Mouse (Mus musculus): Measurements from ENCODE around the gene Pidd1. TPM values are rescaled to one million over a fixed set of nuclear protein-coding genes. Genes with fewer than 3 reads are reported as not detected.

Pidd1 gene
- polyA plus RNA-seq, 1 experiment, result 1.9 TPM

DNA sequence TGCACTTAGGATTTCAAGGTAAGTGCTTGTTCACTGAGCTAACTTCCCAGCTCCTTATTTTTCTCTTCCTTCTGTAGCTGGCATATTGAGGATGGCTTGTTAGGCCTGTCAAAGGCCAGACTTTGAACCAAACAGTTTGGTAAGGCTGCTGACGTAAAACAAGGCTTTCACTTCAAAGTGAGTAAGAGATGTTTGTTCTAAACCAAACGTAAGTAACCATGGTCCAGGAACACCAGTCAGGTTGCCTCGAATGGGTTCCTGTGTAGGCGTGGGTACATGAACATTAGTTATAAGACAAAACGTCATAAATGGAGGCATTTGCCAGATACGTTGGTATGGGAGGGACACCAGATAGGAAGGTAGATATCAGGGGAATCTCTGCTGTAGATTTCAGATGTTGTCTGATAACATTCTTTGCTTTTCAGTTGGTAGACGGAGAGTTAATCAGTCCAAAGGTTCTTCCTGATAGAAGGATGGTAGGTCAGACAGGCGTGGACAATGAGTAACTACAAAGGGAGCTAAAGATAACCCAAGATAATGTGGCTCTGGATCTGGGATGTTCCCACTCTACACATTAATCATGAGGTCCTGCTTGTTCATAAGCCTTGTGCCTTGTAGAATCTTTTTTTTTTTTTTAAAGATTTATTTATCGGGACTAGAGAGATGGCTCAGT is 23.7 kb downstream of the Pidd1 start:
- no peak overlapping the region for H3K4me3 ChIP-seq
- H3K27me3 ChIP-seq (ENCODE audit: control insufficient read depth, insufficient read depth, insufficient read length), result no peaks in the 10 kb centered on the region
- H3K4me2 ChIP-seq (ENCODE audit: low read depth), result no peak overlapping the region

DNA sequence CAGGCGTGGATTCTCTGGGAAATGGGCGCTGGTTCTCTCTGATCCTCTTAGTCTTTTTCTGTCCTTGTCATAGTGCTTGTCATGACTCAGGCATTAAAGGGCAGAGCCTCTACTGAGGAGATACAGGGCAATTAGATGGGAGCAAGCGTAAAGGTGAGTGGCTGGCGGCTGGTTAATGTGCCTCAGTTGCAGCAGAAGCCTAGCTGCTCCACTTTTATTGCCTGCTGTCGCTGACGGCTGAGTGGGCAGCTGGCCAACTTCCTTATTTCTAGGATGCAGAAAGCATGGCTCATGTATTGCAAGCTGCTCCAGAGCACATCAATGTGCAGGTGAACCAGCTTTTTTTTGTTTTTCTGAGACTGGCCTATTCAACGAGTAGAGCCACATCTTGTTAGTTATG is 24.9 kb downstream of the Pidd1 start:
- Histone ChIP-seq H3K36me3 (ENCODE audit: control insufficient read depth, insufficient read depth) (no peaks in the 10 kb centered on the region), H3K4me3 (no peak overlapping the region), H3K79me2 (ENCODE audit: control insufficient read depth, insufficient read depth) (no peaks in the 10 kb centered on the region), H3K27me3 (ENCODE audit: control insufficient read depth, insufficient read depth, insufficient read length) (no peaks in the 10 kb centered on the region), H3K4me2 (ENCODE audit: low read depth) (no peak overlapping the region), H3ac (ENCODE audit: control insufficient read depth, insufficient read length) (no peak overlapping the region)
- no peak for TF ChIP-seq USF1 (IDR thresholded peaks at IDR 0.05; ENCODE audit: low read depth)
- no peak for TF ChIP-seq POLR2A (IDR thresholded peaks at IDR 0.05; ENCODE audit: insufficient read length, low read depth)
- TF ChIP-seq TCF12 (IDR thresholded peaks at IDR 0.05; ENCODE audit: insufficient read depth, poor library complexity, severe bottlenecking), result no peak
- no peak for TF ChIP-seq POLR2AphosphoS2 (IDR thresholded peaks at IDR 0.05; ENCODE audit: insufficient read length, low read depth)
- no peak for TF ChIP-seq MYOG (IDR thresholded peaks at IDR 0.05; ENCODE audit: control insufficient read depth in 1 of 3, insufficient read depth in 1 of 3, insufficient read length in 2 of 3, low read depth in 2 of 3)
- TF ChIP-seq SRF (IDR thresholded peaks at IDR 0.05; ENCODE audit: control insufficient read depth, insufficient read length, low read depth), result no peak
- no peak for TF ChIP-seq REST (IDR thresholded peaks at IDR 0.05; ENCODE audit: insufficient read depth, insufficient read length)
- no peak for TF ChIP-seq MYOD1 (IDR thresholded peaks at IDR 0.05; ENCODE audit: control insufficient read depth in 1 of 3, insufficient read length in 2 of 3, low read depth in 2 of 3)
- TF ChIP-seq MAX (IDR thresholded peaks at IDR 0.05; ENCODE audit: low read depth), result no peak

More for the DNA sequence above, 23.7 kb downstream of the Pidd1 start:
- no peak for TF ChIP-seq POLR2AphosphoS2 (IDR thresholded peaks at IDR 0.05; ENCODE audit: insufficient read length, low read depth)
- TF ChIP-seq MAX (IDR thresholded peaks at IDR 0.05; ENCODE audit: low read depth), result no peak
- TF ChIP-seq REST (IDR thresholded peaks at IDR 0.05; ENCODE audit: insufficient read depth, insufficient read length), result no peak
- TF ChIP-seq E2F4 (IDR thresholded peaks at IDR 0.05; ENCODE audit: insufficient read depth), result no peak
- no peak for TF ChIP-seq POLR2A (IDR thresholded peaks at IDR 0.05; ENCODE audit: insufficient read length, low read depth)
- TF ChIP-seq MYOD1 (IDR thresholded peaks at IDR 0.05; ENCODE audit: control insufficient read depth in 1 of 3, insufficient read length in 2 of 3, low read depth in 2 of 3), result no peak
- no peak for TF ChIP-seq MYOG (IDR thresholded peaks at IDR 0.05; ENCODE audit: control insufficient read depth in 1 of 3, insufficient read depth in 1 of 3, insufficient read length in 2 of 3, low read depth in 2 of 3)
- no peak for TF ChIP-seq USF1 (IDR thresholded peaks at IDR 0.05; ENCODE audit: low read depth)
- no peak for TF ChIP-seq TCF3 (IDR thresholded peaks at IDR 0.05; ENCODE audit: insufficient read length, low read depth)
- no peak for TF ChIP-seq SRF (IDR thresholded peaks at IDR 0.05; ENCODE audit: control insufficient read depth, insufficient read length, low read depth)
- no peaks in the 10 kb centered on the region for H3K79me2 ChIP-seq (ENCODE audit: control insufficient read depth, insufficient read depth)
- H3K36me3 ChIP-seq (ENCODE audit: control insufficient read depth, insufficient read depth), result no peaks in the 10 kb centered on the region
- no peak overlapping the region for H3ac ChIP-seq (ENCODE audit: control insufficient read depth, insufficient read length)

DNA sequence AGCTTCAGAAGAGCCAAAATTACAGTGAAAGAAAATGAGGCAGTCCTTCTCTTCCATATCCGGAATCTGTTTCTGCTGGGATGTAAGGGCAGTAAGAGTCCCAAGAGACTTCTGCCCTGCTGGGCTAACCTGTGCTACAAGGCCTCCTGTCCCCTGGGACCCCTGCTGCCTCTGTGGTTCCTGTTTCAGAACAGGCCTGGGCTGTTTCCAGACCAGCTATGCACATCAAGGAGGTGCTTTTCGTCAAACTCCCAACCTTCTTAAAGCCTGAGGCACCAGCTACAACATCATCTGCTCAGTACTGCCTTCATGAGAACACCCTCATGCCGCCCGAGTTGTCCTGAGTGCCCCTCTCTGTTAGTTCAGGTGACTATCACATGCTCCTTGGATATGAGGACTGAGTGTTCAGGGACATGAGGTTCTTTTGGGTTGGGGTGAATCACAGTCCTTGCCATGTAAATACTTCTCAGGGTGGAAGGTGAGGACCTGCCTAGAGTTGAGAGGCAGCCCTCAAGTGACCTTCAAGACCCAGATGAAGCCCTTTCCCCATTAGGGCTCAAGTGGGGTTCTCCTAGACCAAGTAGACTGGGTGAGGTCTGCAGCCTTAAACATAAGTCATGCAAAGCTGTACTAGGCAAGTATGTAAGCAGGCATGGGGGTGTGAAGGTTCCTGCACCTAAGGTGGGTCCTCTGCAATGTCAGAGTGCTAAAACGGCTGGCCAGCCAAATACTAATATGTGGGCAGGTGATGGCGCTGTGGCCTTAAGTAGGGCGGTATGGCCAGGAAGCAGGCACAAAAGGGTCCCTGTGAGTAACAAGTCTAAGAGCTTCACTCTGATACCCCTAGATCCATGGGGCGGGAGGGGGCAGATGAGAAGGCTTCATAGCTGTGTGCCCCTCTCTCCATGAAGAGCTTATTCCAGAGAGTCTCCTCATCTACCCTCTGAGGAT is 25.8 kb downstream of the Pidd1 start:
- Histone ChIP-seq H3ac (ENCODE audit: control insufficient read depth, insufficient read length) (no peak overlapping the region), H3K4me2 (ENCODE audit: low read depth) (no peak overlapping the region), H3K27me3 (ENCODE audit: control insufficient read depth, insufficient read depth, insufficient read length) (no peaks in the 10 kb centered on the region), H3K79me2 (ENCODE audit: control insufficient read depth, insufficient read depth) (no peaks in the 10 kb centered on the region), H3K4me3 (no peak overlapping the region), H3K36me3 (ENCODE audit: control insufficient read depth, insufficient read depth) (no peaks in the 10 kb centered on the region)
- TF ChIP-seq REST (IDR thresholded peaks at IDR 0.05; ENCODE audit: insufficient read depth, insufficient read length), result no peak
- no peak for TF ChIP-seq MYOD1 (IDR thresholded peaks at IDR 0.05; ENCODE audit: control insufficient read depth in 1 of 3, insufficient read length in 2 of 3, low read depth in 2 of 3)
- no peak for TF ChIP-seq CEBPB (IDR thresholded peaks at IDR 0.05; ENCODE audit: insufficient read depth, poor library complexity, severe bottlenecking)
- TF ChIP-seq E2F4 (IDR thresholded peaks at IDR 0.05; ENCODE audit: insufficient read depth), result no peak
- no peak for TF ChIP-seq MYOG (IDR thresholded peaks at IDR 0.05; ENCODE audit: control insufficient read depth in 1 of 3, insufficient read depth in 1 of 3, insufficient read length in 2 of 3, low read depth in 2 of 3)
- no peak for TF ChIP-seq POLR2AphosphoS2 (IDR thresholded peaks at IDR 0.05; ENCODE audit: insufficient read length, low read depth)
- no peak for TF ChIP-seq TCF12 (IDR thresholded peaks at IDR 0.05; ENCODE audit: insufficient read depth, poor library complexity, severe bottlenecking)
- no peak for TF ChIP-seq MAX (IDR thresholded peaks at IDR 0.05; ENCODE audit: low read depth)
- no peak for TF ChIP-seq USF1 (IDR thresholded peaks at IDR 0.05; ENCODE audit: low read depth)
- no peak for TF ChIP-seq POLR2A (IDR thresholded peaks at IDR 0.05; ENCODE audit: insufficient read length, low read depth)
- TF ChIP-seq TCF3 (IDR thresholded peaks at IDR 0.05; ENCODE audit: insufficient read length, low read depth), result no peak
- no peak for TF ChIP-seq SRF (IDR thresholded peaks at IDR 0.05; ENCODE audit: control insufficient read depth, insufficient read length, low read depth)

DNA sequence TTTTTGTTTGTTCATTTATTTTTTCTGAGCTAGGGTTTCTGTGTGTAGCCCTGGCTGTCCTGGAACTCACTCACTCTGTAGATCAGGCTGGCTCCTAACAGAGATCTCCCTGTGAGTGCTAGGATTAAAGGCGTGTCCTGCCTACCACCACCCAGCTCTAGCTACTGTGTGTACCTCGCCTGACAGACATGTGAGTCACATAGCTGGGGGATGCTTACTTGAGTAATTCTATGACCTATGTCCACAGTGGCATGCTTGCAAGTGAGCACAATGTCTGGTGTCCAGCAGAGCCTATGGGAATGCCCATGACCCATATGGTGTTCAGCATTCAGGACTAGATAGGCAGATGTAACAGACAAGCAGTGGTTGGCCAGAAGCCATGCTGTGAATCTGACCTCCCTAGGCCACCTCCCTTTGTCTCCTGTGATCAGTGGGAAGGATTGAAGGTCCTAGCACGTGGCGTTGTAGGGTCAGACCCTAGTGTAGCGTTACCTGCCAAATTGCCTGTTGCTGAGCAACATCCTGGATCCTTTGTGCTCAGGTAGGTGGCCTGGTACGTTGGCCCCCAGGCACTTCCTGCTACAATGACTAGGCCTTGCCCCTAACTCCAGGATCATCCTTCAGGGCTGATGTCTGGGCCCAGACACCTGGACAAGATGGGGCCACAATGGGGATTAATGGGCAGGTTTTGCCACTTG is 27.5 kb downstream of the Pidd1 start:
- no peaks in the 10 kb centered on the region for H3K27me3 ChIP-seq (ENCODE audit: control insufficient read depth, insufficient read depth, insufficient read length)
- no peak overlapping the region for H3ac ChIP-seq (ENCODE audit: control insufficient read depth, insufficient read length)
- H3K36me3 ChIP-seq (ENCODE audit: control insufficient read depth, insufficient read depth), result no peaks in the 10 kb centered on the region
- no peak overlapping the region for H3K4me3 ChIP-seq
- H3K4me2 ChIP-seq (ENCODE audit: low read depth), result no peak overlapping the region
- TF ChIP-seq E2F4 (IDR thresholded peaks at IDR 0.05; ENCODE audit: insufficient read depth), result no peak
- TF ChIP-seq USF1 (IDR thresholded peaks at IDR 0.05; ENCODE audit: low read depth), result no peak
- no peak for TF ChIP-seq POLR2AphosphoS2 (IDR thresholded peaks at IDR 0.05; ENCODE audit: insufficient read length, low read depth)
- no peak for TF ChIP-seq CEBPB (IDR thresholded peaks at IDR 0.05; ENCODE audit: insufficient read depth, poor library complexity, severe bottlenecking)
- no peak for TF ChIP-seq SRF (IDR thresholded peaks at IDR 0.05; ENCODE audit: control insufficient read depth, insufficient read length, low read depth)
- TF ChIP-seq MYOD1 (IDR thresholded peaks at IDR 0.05; ENCODE audit: control insufficient read depth in 1 of 3, insufficient read length in 2 of 3, low read depth in 2 of 3), result no peak
- no peak for TF ChIP-seq POLR2A (IDR thresholded peaks at IDR 0.05; ENCODE audit: insufficient read length, low read depth)
- TF ChIP-seq MAX (IDR thresholded peaks at IDR 0.05; ENCODE audit: low read depth), result no peak
- no peak for TF ChIP-seq TCF12 (IDR thresholded peaks at IDR 0.05; ENCODE audit: insufficient read depth, poor library complexity, severe bottlenecking)
- TF ChIP-seq TCF3 (IDR thresholded peaks at IDR 0.05; ENCODE audit: insufficient read length, low read depth), result no peak
- TF ChIP-seq MYOG (IDR thresholded peaks at IDR 0.05; ENCODE audit: control insufficient read depth in 1 of 3, insufficient read depth in 1 of 3, insufficient read length in 2 of 3, low read depth in 2 of 3), result no peak
- TF ChIP-seq REST (IDR thresholded peaks at IDR 0.05; ENCODE audit: insufficient read depth, insufficient read length), result no peak
- H3K79me2 ChIP-seq (ENCODE audit: control insufficient read depth, insufficient read depth), result no peaks in the 10 kb centered on the region
